Comparison of ENCODE assay signal across 8 mouse cellular contexts in the genomic region with DNA sequence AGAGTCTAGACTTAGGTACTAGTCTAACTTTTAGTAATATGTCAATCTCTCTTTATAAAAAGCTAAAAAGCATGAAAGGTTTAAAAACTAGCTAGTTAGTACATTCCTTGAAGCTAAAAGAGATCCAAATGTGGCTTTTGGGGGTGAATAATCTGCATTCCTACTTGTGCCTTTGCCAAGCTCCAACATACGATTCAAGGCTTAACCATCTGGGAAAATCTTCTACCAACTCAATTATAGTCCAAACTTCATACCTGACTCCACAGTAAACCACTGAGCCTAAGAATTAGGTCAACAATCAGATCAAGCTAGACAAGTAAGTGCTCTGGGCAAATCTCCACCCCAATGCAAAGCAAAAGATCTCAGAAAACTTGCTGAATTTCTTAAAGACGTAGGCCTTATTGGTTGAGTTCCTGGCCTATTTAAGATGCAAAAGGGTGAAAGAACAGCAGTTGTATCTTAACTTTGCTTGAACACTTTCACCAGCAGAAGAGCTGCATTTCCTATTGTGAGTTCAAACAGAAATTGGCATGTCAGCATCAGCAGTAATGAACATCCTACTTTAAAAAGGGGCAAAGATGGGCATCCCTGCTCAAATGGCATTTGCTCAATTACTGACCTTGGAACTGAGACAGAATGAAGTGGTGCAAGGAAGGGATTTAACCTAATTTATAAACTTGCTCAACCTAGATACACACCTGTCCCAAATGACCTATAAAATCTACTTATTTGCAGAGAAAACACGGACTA. TPM values are rescaled to one million over a fixed set of nuclear protein-coding genes. Genes with fewer than 3 reads are reported as not detected.
DNase-seq lines count a peak whose midpoint lies in the region; ATAC-seq and TF ChIP-seq lines count a peak whose summit lies in the region.

No protein-coding gene starts in this region.

- no peak for TF ChIP-seq CTCF in bone marrow, adult 2 months (IDR thresholded peaks at IDR 0.05; ENCODE audit: control insufficient read depth, insufficient read depth, low read length)
- no peak for TF ChIP-seq CTCF in forebrain, postnatal 0 days (IDR thresholded peaks at IDR 0.05; ENCODE audit: low read depth)

- no peak for ATAC-seq in heart, embryonic 16.5 days (replicated peaks; ENCODE audit: extremely low read depth, insufficient read depth, low FRiP score)
- ATAC-seq in forebrain, postnatal 0 days = no peak

- H3K9me3 ChIP-seq in heart, embryonic 16.5 days (replicated peaks; ENCODE audit: control insufficient read depth, low read length) = no peaks in the 10 kb centered on the region
- no peaks in the 10 kb centered on the region for H3K9me3 ChIP-seq in forebrain, postnatal 0 days (ENCODE audit: low read length)

- no peak for DNase-seq in heart, adult 18-20 months
- DNase-seq in forebrain, postnatal 0 days = no peak
- DNase-seq in ovary, adult 18-20 months (ENCODE audit: low spot score) = no peak
- no peak for DNase-seq in thymus, postnatal 0 days (ENCODE audit: low spot score)
- no peak for DNase-seq in kidney, postnatal 25 days

- no peak for TF ChIP-seq POLR2A in bone marrow, adult 2 months (IDR thresholded peaks at IDR 0.05; ENCODE audit: borderline replicate concordance, control insufficient read depth, low read depth, low read length)

- H3K27me3 ChIP-seq in heart, embryonic 16.5 days (ENCODE audit: control insufficient read depth, insufficient read depth, low read length) = no peaks in the 10 kb centered on the region
- H3K27me3 ChIP-seq in forebrain, postnatal 0 days (ENCODE audit: insufficient read depth, low read length) = no peaks in the 10 kb centered on the region

- WGBS in heart, embryonic 16.5 days = 67% methylated on average over 3 of the region's 3 CpGs
- 66% methylated on average over 3 of the region's 3 CpGs for WGBS in bone marrow, adult 2 months
- WGBS in forebrain, postnatal 0 days = 12% methylated on average over 3 of the region's 3 CpGs
- 79% methylated on average over 3 of the region's 3 CpGs for WGBS in macrophage (ENCODE audit: missing documents)

- peaks cover 4% of the 10 kb centered on the region; the same call in 1 of the 2 replicates for H3K79me2 ChIP-seq in macrophage (ENCODE audit: inconsistent target)

- H3K36me3 ChIP-seq in heart, embryonic 16.5 days (ENCODE audit: control insufficient read depth, insufficient read depth) = no peaks in the 10 kb centered on the region
- no peaks in the 10 kb centered on the region for H3K36me3 ChIP-seq in forebrain, postnatal 0 days (ENCODE audit: insufficient read depth)
- H3K36me3 ChIP-seq in macrophage (ENCODE audit: inconsistent target) = no peaks in the 10 kb centered on the region

- peaks cover 15% of the 10 kb centered on the region for H3K4me1 ChIP-seq in heart, embryonic 16.5 days (ENCODE audit: control insufficient read depth, insufficient read depth, low read length)
- H3K4me1 ChIP-seq in bone marrow, adult 2 months (ENCODE audit: control insufficient read depth, insufficient read depth, low read length) = no peaks in the 10 kb centered on the region; the same call in none of the 2 replicates
- H3K4me1 ChIP-seq in forebrain, postnatal 0 days (ENCODE audit: insufficient read depth) = peaks cover 20% of the 10 kb centered on the region

- peak overlapping the region; percentile 88 for H3K4me3 ChIP-seq in heart, embryonic 16.5 days (ENCODE audit: low read length)
- H3K4me3 ChIP-seq in bone marrow, adult 2 months (replicated peaks; ENCODE audit: control insufficient read depth, low read depth, low read length) = peak overlapping the region; percentile 68
- H3K4me3 ChIP-seq in forebrain, postnatal 0 days (ENCODE audit: low read depth, low read length) = peak overlapping the region; percentile 99
- peak overlapping the region; percentile 41; the same call in 1 of the 2 replicates for H3K4me3 ChIP-seq in macrophage (ENCODE audit: inconsistent target)

- H3K9ac ChIP-seq in heart, embryonic 16.5 days (ENCODE audit: low read length) = no peak overlapping the region; the same call in none of the 2 replicates
- H3K9ac ChIP-seq in forebrain, postnatal 0 days = peak overlapping the region; percentile 99

- peak overlapping the region; percentile 98 for H3K4me2 ChIP-seq in heart, embryonic 16.5 days (ENCODE audit: low read depth, low read length)
- H3K4me2 ChIP-seq in forebrain, postnatal 0 days (ENCODE audit: low read depth) = peak overlapping the region; percentile 63

- no peak overlapping the region for H3K27ac ChIP-seq in heart, embryonic 16.5 days (ENCODE audit: low read length)
- no peak overlapping the region for H3K27ac ChIP-seq in bone marrow, adult 2 months (ENCODE audit: control insufficient read depth, insufficient read depth, low read depth, low read length, poor library complexity)
- H3K27ac ChIP-seq in forebrain, postnatal 0 days (ENCODE audit: low read depth, low read length) = no peak overlapping the region
- H3K27ac ChIP-seq in macrophage = no peak overlapping the region

RNA-seq across cellular contexts. Expression of a gene that starts 1.6 kb away (rescaled TPM):
- polyA plus RNA-seq in heart, embryonic 16.5 days (2015; fragmentation: Nextera tagmentation; extraction: Ambion mirVana) = 3.8 TPM in 2 replicates
- total RNA-seq in heart, adult 18-20 months (2021) = 10 to 100 TPM; 10.1 to 12.2 TPM
- polyA plus RNA-seq in bone marrow, adult 2 months (2011; ENCODE audit: insufficient read depth, insufficient read length, low replicate concordance, missing spikeins) = 2.6 and 7.0 TPM in 2 replicates
- total RNA-seq in forebrain, postnatal 0 days (2014; rRNA removed) = 60.3 and 64.9 TPM in 2 replicates
- polyA plus RNA-seq in forebrain, postnatal 0 days (2015; fragmentation: Nextera tagmentation; extraction: Ambion mirVana) = 28.8 and 35.4 TPM in 2 replicates
- total RNA-seq in macrophage (2018; cell fraction: chromatin; rRNA removed) = 10 to 100 TPM in 8 of 26 experiments, 1 to 10 TPM in 15, under 1 TPM in 3; 0.61 to 24.0 (median 5.9) TPM
- total RNA-seq in macrophage (2018; cell fraction: cytosol; rRNA removed) = 10 to 100 TPM in 18 of 26 experiments, 1 to 10 TPM in 8; 5.4 to 55.3 (median 17.5) TPM
- 10 to 100 TPM in 14 of 26 experiments, 1 to 10 TPM in 12; 3.3 to 46.3 (median 12.9) TPM for total RNA-seq in macrophage (2018; cell fraction: nucleus; rRNA removed)
- 12.2 to 39.9 TPM (median 35.6 TPM) in 3 replicates for polyA plus RNA-seq in macrophage (2018)
- polyA plus RNA-seq in thymus, postnatal 0 days (2015; fragmentation: Nextera tagmentation; extraction: Ambion mirVana) = 6.4 and 7.2 TPM in 2 replicates

Comparison
In these comparisons a context has a peak if more than half of its experiments do, and no peak if none do; other contexts are left out.
1. H3K4me3 ChIP-seq: peak in every context shown above with its lines; median percentile 99 in forebrain, postnatal 0 days; 88 in heart, embryonic 16.5 days; 68 in bone marrow, adult 2 months; 41 in macrophage.